Mouse (Mus musculus): Measurements from ENCODE around the gene Prop1.

- no peak for TF ChIP-seq CTCF (IDR thresholded peaks at IDR 0.05; ENCODE audit: borderline replicate concordance, insufficient read depth, low read length)
- no peak for TF ChIP-seq POLR2A (IDR thresholded peaks at IDR 0.05; ENCODE audit: low read depth, low read length)
Observed at GRCm38 (mm10) chr11:51003296-51003695, 49.7 kb upstream of the Prop1 start, which contains the start of gene Olfr51.
